Mouse (Mus musculus) forebrain, postnatal 0 days (tissue): ENCODE measurements around the gene Cox7a2l. TPM values are rescaled to one million over a fixed set of nuclear protein-coding genes. Genes with fewer than 3 reads are reported as not detected.

Experiments
- ATAC-seq: fragments of 200-750 bp; cut with Nextera tagmentation; 2 replicates; pipeline ENCODE4 v1.8.0; 2017; ENCODE audit warnings: mild to moderate bottlenecking, moderate library complexity
- DNase-seq: peaks from one replicate; pipeline ENCODE4 v3.0.0-alpha.2; 2015
- H3K27ac ChIP-seq: fragments of 300-500 bp; sonication (generic); 2 replicates; pipeline ENCODE4 v1.5.1; 2014; ENCODE audit warnings: low read depth, mild to moderate bottlenecking, antibody characterized with exemption, low read length, moderate library complexity, mixed read lengths
- H3K27me3 ChIP-seq: fragments of 300-500 bp; sonication (generic); 2 replicates; pipeline ENCODE4 v1.6.1; 2014; ENCODE audit warnings: mild to moderate bottlenecking, low read length, mixed read lengths; ENCODE audit not compliant: insufficient read depth
- H3K36me3 ChIP-seq: fragments of 300-500 bp; sonication (generic); 2 replicates; pipeline ENCODE4 v1.6.1; 2014; ENCODE audit warnings: mild to moderate bottlenecking, moderate library complexity; ENCODE audit not compliant: insufficient read depth
- H3K4me1 ChIP-seq: fragments of 300-500 bp; sonication (generic); 2 replicates; pipeline ENCODE4 v1.6.1; 2014; ENCODE audit warnings: antibody characterized with exemption; ENCODE audit not compliant: insufficient read depth
- H3K4me2 ChIP-seq: fragments of 300-500 bp; sonication (generic); 2 replicates; pipeline ENCODE4 v1.6.1; 2014; ENCODE audit warnings: low read depth, mild to moderate bottlenecking, moderate library complexity
- H3K4me3 ChIP-seq: fragments of 300-500 bp; sonication (generic); 2 replicates; pipeline ENCODE4 v1.5.1; 2014; ENCODE audit warnings: low read depth, low read length, mixed read lengths
- H3K9ac ChIP-seq: fragments of 300-500 bp; sonication (generic); 2 replicates; pipeline ENCODE4 v1.6.1; 2014; ENCODE audit warnings: mild to moderate bottlenecking
- H3K9me3 ChIP-seq: fragments of 300-500 bp; sonication (generic); 2 replicates; pipeline ENCODE4 v1.6.1; 2016; ENCODE audit warnings: low read length
- CTCF ChIP-seq: sonication (generic); IDR thresholded peaks from 2 replicates; pipeline ENCODE4 v1.5.1; 2016; ENCODE audit warnings: antibody characterized with exemption, control low read depth, low read depth
- WGBS: fragments of 180-500 bp; shearing (Covaris S2); extraction: QIAGEN DNeasy Blood & Tissue Kit; methylation state at CpG from one replicate; pipeline ENCODE4 v1.1.7; 2014; 5-methylcytosine and 5-hydroxymethylcytosine counted together
- polyA plus RNA-seq: library from polyadenylated mRNA; unstranded; fragments of >200 nt; fragmentation: Nextera tagmentation; extraction: Ambion mirVana; gene quantifications from 2 replicates; pipeline ENCODE4 v1.2.1, GENCODE M21; 2015
- total RNA-seq: library from RNA; depleted of rRNA; stranded (reverse); fragments of >200 nt; gene quantifications from 2 replicates; pipeline ENCODE4 v1.2.3, GENCODE M21; 2014

Gene Cox7a2l
- total and polyA plus RNA-seq, 2 experiments from 2014 or later = 210 to 343 TPM

DNA sequence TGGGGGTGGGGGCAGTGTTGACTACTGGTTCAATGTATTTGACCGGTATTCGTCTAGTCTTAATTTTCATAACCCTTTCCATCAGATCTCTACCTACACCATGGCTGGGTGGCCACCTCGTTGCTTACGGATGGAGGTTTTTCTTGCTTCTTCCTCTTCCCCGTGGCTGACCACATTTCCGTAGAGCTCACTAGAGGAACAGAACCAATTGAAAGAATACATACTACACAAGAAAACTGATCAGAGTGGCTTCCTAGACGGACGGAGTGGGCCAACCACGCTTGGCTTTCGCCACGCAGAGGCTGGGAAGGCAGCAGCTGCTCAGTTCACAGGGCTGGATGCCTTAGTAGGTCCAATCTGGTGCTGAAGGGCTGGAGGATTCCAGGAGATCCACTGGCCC lies 38.7 kb upstream of the Cox7a2l start:
- TF ChIP-seq CTCF = no peak
- Histone ChIP-seq H3K27me3 (no peaks in the 10 kb centered on the region), H3K27ac (no peak overlapping the region), H3K4me1 (no peaks in the 10 kb centered on the region), H3K36me3 (no peaks in the 10 kb centered on the region), H3K9ac (no peak overlapping the region), H3K4me2 (no peak overlapping the region), H3K9me3 (no peaks in the 10 kb centered on the region), H3K4me3 (no peak overlapping the region)
- ATAC-seq (no peak), DNase-seq (no peak)
- 95% methylated on average over 11 of the region's 11 CpGs for WGBS

DNA sequence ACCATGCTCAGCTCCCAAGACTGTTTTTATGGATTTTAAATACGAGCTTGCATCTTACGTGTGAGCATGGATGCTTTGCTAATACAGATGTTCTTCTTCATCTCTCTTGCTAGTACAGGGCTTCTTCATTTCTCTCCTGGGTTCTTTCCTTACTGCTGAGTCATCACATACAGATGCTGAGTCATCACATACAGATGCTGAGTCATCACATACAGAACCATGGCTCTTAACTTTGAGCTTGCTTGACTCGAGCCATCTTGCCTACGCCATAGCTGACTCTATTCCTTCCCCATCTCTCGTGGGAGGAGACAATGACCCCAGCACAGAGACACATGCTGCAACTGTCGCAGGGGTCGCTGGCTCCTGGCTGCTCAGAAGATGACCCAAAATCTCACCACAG lies 37.9 kb upstream of the Cox7a2l start:
- H3K9me3 ChIP-seq = no peaks in the 10 kb centered on the region
- no peak overlapping the region for H3K4me2 ChIP-seq
- no peaks in the 10 kb centered on the region for H3K27me3 ChIP-seq
- no peak overlapping the region for H3K9ac ChIP-seq
- DNase-seq (no peak), ATAC-seq (no peak)
- WGBS = 91% methylated on average over 7 of the region's 7 CpGs
- H3K4me3 ChIP-seq = no peak overlapping the region
- H3K4me1 ChIP-seq = no peaks in the 10 kb centered on the region
- no peak for TF ChIP-seq CTCF
- H3K36me3 ChIP-seq = no peaks in the 10 kb centered on the region
- H3K27ac ChIP-seq = no peak overlapping the region

DNA sequence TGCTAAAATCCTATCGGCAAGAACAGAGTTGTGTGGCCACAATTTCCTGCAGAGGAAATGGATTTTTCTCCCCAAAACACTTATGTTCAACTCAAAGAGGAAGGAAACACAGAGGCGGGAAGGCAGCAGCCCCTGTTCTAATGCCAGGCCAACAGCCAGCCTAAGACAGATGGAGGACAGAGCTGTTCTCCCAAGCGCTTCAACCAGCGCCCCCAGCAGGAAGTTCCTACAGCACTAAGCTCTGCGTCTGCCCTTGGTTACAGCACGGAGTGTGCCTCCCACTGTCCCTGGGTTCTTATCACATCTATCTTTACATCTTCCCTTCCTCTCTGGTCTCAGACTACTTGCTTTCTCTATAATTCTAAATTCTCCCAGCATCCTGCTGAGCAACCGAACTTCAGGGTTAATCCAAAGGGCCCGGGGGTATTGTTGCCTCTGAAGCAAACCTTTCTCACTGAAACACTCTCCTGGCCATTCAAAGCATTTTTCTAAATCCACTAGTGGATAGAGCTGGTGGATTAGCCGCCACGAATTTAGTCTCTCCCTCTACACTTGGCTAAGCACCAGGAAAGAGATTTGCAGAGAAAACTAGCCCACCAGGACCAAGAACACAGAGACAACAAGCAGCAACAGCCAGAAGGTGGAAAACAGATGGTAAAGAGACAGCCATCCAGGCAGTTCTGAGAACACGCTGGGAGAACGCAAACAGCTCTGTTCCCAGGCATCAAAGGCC lies 31.5 kb upstream of the Cox7a2l start:
- no peak overlapping the region for H3K4me3 ChIP-seq
- peak; percentile 42; the same call in 1 of the 2 replicates for TF ChIP-seq CTCF
- H3K36me3 ChIP-seq = no peaks in the 10 kb centered on the region
- 0 out of 2 replicates have a peak, but pooled peaks cover 16% of the 10 kb centered on the region for H3K4me1 ChIP-seq
- ATAC-seq (peak; percentile 53), DNase-seq (peak; percentile 55)
- 0 out of 2 replicates have a peak, but pooled peaks cover 2% of the 10 kb centered on the region for H3K27me3 ChIP-seq
- H3K9me3 ChIP-seq = no peaks in the 10 kb centered on the region
- 15% methylated on average over 12 of the region's 12 CpGs for WGBS
- no peak overlapping the region for H3K4me2 ChIP-seq
- no peak overlapping the region for H3K9ac ChIP-seq
- H3K27ac ChIP-seq = no peak overlapping the region

DNA sequence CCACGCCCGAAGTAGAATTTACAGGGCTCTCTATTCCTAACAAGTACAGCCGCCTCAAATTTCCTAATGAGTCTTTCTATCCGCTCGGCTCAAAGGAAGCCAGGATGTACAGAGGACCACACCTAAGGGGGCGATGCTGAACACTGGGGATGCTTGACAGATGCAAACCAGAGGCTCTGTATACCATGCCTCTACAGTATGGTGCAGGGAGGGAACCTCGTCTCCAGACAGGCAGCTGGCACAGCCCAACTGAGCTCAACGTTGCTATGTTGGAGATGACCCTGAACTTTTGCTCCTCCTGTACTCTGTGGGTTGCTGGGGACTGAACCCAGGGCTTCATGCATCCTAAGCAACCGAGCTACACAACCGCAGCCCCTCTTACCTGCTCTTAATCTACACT lies 30.0 kb upstream of the Cox7a2l start:
- H3K4me2 ChIP-seq = no peak overlapping the region
- TF ChIP-seq CTCF = no peak
- H3K9me3 ChIP-seq = no peaks in the 10 kb centered on the region
- 50% methylated on average over 10 of the region's 10 CpGs for WGBS
- H3K27ac ChIP-seq = no peak overlapping the region
- 0 out of 2 replicates have a peak, but pooled peaks cover 16% of the 10 kb centered on the region for H3K4me1 ChIP-seq
- no peak overlapping the region for H3K4me3 ChIP-seq
- no peaks in the 10 kb centered on the region for H3K36me3 ChIP-seq
- 0 out of 2 replicates have a peak, but pooled peaks cover 2% of the 10 kb centered on the region for H3K27me3 ChIP-seq
- no peak for DNase-seq
- H3K9ac ChIP-seq = no peak overlapping the region
- ATAC-seq = no peak

DNA sequence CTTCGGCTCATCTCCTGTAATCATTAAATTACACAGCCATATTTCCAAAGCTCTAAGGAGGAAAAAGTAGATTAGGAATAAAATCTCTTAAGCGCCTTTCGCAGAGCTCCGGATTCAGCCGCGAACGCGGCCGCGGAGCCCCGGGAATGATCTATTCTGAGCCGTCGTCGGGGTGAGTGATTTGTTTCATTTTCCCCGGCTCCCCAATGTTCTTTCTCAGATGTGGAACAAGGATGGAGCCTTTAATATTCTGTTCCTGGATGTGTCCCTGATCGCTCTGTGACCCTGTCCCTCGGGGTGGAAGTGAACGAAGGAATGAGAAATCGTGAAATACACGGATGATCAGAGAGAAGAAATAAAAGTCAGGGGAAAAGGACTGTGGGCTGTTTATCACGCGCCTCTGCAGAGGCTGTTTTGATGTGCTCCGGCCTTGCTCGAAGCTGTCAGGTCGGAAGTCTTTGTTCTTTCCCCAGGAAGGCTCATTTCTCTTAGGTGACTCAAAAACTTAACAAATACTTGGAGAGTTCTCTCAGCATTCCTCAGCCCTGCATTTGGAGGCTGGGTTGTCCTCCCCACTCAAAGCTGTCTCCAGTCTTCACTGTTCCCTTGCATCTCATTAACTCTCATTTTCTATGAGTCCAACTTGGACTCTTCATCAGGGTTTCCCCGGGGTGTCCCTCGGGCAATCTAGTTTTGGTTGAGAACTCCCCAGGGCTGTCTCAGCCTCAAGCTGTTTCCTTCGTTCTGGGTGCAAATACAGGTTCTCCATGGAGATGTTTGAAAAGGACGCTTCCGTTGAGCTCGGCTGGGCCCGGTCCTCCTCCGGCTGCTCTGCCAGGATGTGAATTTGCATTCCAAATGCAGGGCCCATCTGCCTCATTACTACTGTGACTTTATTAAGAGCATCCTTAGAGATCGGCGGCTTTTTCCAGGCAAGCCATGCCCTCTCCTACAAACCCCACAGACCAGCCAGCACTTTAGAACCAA lies 28.9 kb upstream of the Cox7a2l start:
- Histone ChIP-seq H3K9me3 (no peaks in the 10 kb centered on the region), H3K27ac (no peak overlapping the region), H3K4me1 (0 out of 2 replicates have a peak, but pooled peaks cover 16% of the 10 kb centered on the region), H3K36me3 (no peaks in the 10 kb centered on the region), H3K4me3 (peak overlapping the region; percentile 24), H3K27me3 (0 out of 2 replicates have a peak, but pooled peaks cover 2% of the 10 kb centered on the region), H3K9ac (peak overlapping the region; percentile 41), H3K4me2 (peak overlapping the region; percentile 41)
- WGBS = 8% methylated on average over 35 of the region's 35 CpGs
- peak; percentile 56 for DNase-seq
- no peak for TF ChIP-seq CTCF
- ATAC-seq = peak; percentile 62

DNA sequence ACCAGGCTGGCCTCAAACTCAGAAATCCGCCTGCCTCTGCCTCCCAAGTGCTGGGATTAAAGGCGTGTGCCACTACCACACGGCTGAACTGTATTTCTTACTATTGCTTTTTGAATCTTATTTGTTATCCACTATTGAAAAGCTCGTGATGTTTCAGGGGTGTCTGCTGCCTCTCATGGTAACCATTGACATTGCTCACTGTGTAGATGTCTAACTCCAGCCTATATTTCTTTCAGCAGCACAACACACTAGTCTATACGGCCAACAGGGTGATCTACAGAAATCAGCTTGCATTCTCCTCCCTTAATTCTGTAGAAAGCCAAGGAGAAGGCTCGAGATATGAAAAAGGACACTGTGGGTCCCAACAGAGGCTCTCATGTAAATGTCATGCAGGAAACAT lies 28.1 kb upstream of the Cox7a2l start:
- Histone ChIP-seq H3K9me3 (no peaks in the 10 kb centered on the region), H3K27me3 (0 out of 2 replicates have a peak, but pooled peaks cover 2% of the 10 kb centered on the region), H3K36me3 (no peaks in the 10 kb centered on the region), H3K4me1 (0 out of 2 replicates have a peak, but pooled peaks cover 16% of the 10 kb centered on the region), H3K27ac (no peak overlapping the region), H3K4me3 (no peak overlapping the region), H3K4me2 (peak overlapping the region; percentile 41), H3K9ac (no peak overlapping the region)
- 0 out of 2 replicates have a peak, but pooled peaks have one; percentile 27 for TF ChIP-seq CTCF
- DNase-seq (no peak), ATAC-seq (0 out of 2 replicates have a peak, but pooled peaks have one; percentile 35)
- WGBS = 76% methylated on average over 6 of the region's 6 CpGs
